Mouse (Mus musculus): Measurements from ENCODE around the gene Tmbim1.
A peak's percentile ranks its signal among the peaks of the same experiment; 100 is the strongest.
"Not testable (repeated sequence)": the region's sequence is repeated elsewhere in the genome, so short reads cannot be mapped to it uniquely, and the experiment has no call there.

Tmbim1 gene

GRCm38 (mm10) chr1:74305522-74305921 lies at the start of gene Tmbim1:
Gene Tmbim1, minus strand, starts transcription at chr1:74305622.
- DNase-seq (ENCODE audit: extremely low spot score, low spot score), result no peak

- no peak for DNase-seq (ENCODE audit: extremely low spot score, low spot score)
These were observed 48.2 kb upstream of the Tmbim1 start for GRCm38 (mm10) chr1:74353453-74354229.

DNA sequence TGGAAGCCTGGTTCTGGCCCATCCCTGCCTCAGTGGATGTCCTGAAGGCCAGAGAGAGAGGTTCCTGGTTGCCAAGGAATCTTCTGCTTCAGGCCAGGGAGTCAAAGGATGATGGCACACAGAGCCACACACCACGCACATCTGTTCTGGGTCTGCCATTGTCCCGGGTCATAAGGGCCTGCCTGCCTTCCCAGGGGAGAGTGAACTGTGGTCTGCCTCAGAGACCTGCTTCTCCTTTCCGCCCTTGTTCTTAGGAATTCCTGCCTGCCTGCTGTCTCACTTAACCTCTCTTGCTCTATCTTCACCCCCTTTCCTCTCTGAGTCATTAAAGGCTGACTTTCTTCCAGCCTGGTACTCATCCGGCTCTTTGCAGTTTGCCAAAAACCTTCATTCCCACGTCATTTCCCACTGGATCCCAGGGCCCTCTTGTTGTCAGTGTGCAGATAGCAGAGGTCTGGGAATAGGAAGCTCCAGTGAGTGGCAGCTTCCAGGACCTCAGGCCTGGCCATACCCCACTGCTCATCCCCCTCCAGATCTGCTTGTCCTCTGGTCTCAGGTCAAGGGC lies 47.2 kb upstream of the Tmbim1 start:
- DNase-seq (ENCODE audit: extremely low spot score, low spot score), result no peak

GRCm38 (mm10) chr1:74351185-74351769 lies 45.9 kb upstream of the Tmbim1 start:
- DNase-seq (ENCODE audit: extremely low spot score, low spot score), result no peak

GRCm38 (mm10) chr1:74344163-74344916 lies 38.9 kb upstream of the Tmbim1 start:
- DNase-seq (ENCODE audit: extremely low spot score, low spot score), result no peak

DNA sequence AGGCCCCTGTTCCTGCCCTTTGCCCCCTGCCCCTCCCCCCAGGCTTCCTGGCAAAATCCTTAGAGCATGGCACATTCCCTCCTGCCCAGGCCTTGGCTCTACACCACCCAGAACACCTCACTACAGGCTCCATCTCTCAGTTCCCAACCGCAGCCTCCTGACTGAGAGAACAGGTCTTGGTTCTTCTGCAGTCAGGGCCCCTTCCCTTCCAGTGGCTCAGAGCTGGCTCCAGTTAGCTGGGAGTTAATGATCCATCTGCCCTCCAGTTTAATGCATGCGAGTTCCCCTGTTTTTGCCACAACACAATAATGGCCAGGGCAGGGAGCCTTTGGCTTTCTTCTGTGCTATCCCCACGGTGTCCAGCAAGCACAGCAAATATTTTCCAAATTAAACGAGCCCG lies 37.7 kb upstream of the Tmbim1 start:
- no peak for DNase-seq (ENCODE audit: extremely low spot score, low spot score)

DNA sequence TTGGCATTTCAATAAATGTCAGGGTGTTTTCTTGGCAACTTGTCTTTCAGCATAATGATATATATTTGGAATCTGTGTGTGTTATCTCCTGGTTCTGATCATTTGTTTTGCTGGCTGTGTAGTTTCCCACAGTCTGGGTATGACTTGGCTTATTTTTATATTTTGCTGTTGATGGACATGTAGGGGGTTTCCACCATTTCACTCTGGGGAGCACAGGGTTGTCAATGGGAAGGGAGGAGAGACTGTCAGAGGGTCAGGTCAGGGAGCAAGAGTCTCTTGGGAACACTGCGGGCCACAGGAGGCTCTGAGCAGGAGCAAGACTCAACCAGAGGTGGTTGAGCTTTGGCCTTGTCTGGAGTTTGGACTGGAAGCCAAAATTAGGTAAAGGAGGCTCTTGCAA lies 36.9 kb upstream of the Tmbim1 start:
- DNase-seq (ENCODE audit: extremely low spot score, low spot score), result no peak

DNA sequence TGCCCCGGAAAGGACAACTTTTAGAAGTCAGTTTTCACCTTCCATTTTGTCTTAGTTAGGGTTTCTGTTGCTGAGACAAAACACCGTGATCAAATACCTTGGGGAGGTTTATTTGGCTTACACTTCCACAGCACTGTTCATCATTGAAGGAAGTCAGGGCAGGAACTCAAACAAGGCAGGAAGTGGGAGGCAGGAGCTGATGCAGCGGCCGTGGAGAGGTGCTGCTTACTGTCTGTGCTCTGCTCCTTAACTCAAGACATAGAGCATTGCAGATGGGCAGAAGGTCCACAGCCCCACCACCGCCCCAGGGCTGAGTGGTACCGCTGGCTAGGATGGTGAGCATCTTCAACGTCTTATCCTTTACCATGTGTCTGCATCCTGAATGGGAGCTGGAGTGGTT lies 36.5 kb upstream of the Tmbim1 start:
- DNase-seq (ENCODE audit: extremely low spot score, low spot score), result no peak

- DNase-seq (ENCODE audit: extremely low spot score, low spot score), result not testable (repeated sequence)
These were observed 35.6 kb upstream of the Tmbim1 start for GRCm38 (mm10) chr1:74340992-74341391.

- DNase-seq (ENCODE audit: extremely low spot score, low spot score), result no peak
These were observed 34.9 kb upstream of the Tmbim1 start for GRCm38 (mm10) chr1:74340361-74340764.

GRCm38 (mm10) chr1:74339917-74340316 lies 34.5 kb upstream of the Tmbim1 start:
- DNase-seq (ENCODE audit: extremely low spot score, low spot score), result no peak

DNA sequence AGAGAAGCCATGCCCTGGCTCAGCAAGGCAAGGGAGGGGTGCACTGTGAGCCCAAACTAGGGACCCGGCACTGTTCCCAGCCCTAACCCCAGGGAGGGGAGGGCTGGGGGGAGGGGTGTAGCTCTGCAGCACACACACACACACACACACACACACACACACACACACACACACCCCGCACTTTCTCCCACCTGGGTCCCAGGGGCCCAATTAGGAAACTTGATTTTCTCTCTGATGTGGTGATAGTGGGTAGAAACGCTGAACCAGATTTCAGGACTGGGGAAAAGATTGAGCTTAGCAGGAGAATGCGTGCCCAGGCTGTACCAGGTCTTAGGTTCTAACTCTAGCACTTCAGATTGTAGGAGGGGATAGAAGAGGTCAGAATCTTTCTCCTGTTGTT lies 33.2 kb upstream of the Tmbim1 start:
- no peak for DNase-seq (ENCODE audit: extremely low spot score, low spot score)

DNA sequence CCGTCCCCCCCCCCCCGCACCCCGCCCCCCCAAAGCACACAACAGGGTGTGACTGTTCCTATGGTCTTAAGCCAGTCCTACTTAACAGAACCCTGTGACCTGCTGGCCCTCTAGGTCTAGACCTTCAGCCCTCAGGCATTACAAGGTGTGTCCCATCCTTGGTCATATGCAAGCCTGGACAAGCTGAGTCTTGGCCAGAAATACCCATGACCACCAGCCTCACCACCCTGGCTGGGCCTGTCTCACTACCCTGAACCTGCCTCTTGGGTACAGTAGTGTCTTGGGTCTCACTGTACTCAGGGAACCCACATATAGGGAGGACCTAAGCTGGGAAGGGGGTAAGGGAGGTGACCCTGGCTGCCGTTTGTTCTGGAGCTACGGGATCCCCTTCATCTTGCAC lies 32.6 kb upstream of the Tmbim1 start:
- DNase-seq (ENCODE audit: extremely low spot score, low spot score), result no peak

GRCm38 (mm10) chr1:74337241-74337771 lies 31.9 kb upstream of the Tmbim1 start:
- DNase-seq (ENCODE audit: extremely low spot score, low spot score), result no peak

- no peak for DNase-seq (ENCODE audit: extremely low spot score, low spot score)
These were observed 30.2 kb upstream of the Tmbim1 start for GRCm38 (mm10) chr1:74335436-74336170.

- no peak for DNase-seq (ENCODE audit: extremely low spot score, low spot score)
These were observed 29.6 kb upstream of the Tmbim1 start for GRCm38 (mm10) chr1:74335033-74335432.

GRCm38 (mm10) chr1:74334607-74335006 lies 29.2 kb upstream of the Tmbim1 start:
- DNase-seq (ENCODE audit: extremely low spot score, low spot score), result no peak

GRCm38 (mm10) chr1:74332930-74333329 lies 27.5 kb upstream of the Tmbim1 start:
- no peak for DNase-seq (ENCODE audit: extremely low spot score, low spot score)

DNA sequence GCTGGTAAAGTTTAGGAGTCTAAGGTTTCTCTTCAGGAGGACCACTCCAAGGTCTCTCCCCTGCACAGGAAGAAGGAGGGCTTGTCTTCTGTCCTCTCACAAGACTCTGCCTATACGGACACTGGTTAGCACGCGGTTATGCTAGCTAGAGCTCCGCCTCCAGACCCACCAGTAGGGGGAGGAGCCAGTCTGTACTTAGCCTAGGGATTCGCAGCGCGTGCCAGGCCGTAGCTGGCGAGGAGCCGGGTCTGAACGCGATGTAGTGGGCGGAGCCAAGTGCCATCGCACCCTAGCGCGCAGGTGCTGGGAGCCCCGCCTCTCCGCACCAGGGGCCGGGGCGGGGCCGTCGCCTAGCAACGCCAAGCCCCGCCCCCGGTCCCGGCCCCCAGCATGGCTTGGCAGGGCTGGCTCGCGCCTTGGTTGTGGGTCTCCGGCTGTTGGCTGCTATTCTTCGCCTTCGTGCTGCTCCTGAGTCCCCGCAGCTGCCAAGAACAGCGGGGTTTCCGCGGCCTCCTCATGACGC lies 26.9 kb upstream of the Tmbim1 start:
- DNase-seq (ENCODE audit: extremely low spot score, low spot score), result peak; percentile 93

DNA sequence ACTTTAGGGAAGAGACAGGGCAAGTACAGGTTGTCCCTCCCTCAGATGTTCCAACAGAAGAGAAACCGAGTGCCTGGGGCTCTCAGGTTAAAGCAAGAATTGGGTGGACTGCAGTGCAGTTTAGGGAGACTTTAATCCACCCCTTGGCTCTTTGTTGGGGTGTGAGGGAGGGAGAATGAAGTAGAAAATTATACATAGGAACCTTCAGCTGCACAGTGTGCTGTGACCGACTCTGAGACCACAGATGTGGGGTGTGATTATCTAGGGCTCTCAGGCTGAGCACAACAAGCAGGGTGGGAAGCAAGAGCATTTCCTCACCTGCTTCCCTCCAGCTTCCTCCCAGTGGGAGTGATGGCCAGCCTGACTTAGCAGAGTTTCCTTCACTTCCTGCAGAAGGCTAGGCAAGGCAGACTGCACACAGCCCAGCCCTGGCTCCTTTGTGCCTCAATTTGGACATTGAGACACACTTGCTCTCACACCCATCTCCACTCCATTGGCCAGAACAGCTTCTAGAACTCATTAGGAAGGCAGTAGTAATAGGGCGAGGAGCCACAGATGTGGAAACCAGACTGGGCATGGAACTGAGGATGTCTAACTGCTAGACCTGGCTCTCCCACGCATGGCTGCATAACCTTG lies 25.7 kb upstream of the Tmbim1 start:
- DNase-seq (ENCODE audit: extremely low spot score, low spot score), result no peak

All from neural tube, embryonic 10.5 days (tissue).